9 mouse cellular contexts compared by ENCODE assay signal in the genomic region with DNA sequence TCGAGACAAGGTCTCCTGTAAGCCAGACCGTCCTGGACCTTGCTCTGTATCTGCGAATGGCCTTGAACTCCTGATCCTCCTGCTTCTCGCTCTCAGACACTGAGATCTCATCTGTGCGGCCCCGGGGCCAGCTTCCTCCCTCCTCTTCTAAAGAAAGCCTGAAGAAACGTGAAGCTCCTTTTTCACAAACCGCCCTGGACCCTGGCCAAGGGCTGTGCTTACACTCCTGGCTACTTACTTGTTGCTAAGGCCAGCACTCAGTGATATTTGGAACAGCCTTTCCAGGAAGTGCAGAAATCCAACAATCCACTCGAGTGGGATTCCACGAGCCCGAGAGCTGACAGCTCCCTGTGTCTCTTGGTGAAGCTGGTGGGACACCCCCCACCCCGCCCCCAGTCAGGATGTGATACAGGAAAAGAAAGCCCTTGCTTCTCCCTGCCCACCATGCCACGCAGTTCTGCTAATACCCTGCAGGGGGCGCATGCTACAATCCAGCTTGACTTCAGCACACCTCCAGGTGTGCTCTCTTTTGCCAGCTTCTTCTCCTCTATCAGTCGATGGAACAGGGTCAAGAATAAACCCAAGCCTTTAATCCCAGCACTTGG. TPM values are rescaled to one million over a fixed set of nuclear protein-coding genes. Genes with fewer than 3 reads are reported as not detected.
A peak's percentile ranks its signal among the peaks of the same experiment; 100 is the strongest.
DNase-seq lines count a peak whose midpoint lies in the region; ATAC-seq and TF ChIP-seq lines count a peak whose summit lies in the region.
"Had no signal": no experiment of that assay in that cellular context is flagged by ENCODE, and none has a peak within 500 bp of the region (broad histone marks: within the 10 kb centered on the region; RNA-seq: fewer than 3 reads in every experiment).

No protein-coding gene starts in this region.

- DNase-seq in midbrain, embryonic 10.5 days (ENCODE audit: low spot score): peak; percentile 46
- DNase-seq in T-cell, adult 2 months (ENCODE audit: low spot score): peak; percentile 35
- DNase-seq in embryo, embryonic 11.5 days (ENCODE audit: low read depth, low spot score): peak; percentile 22
- DNase-seq in heart, postnatal 14 days: peak; percentile 56 to 58
- DNase-seq in liver, embryonic 14.5 days (ENCODE audit: low read depth in 3 of 3, low spot score in 3 of 3): peak in 2 of 3 experiments; percentile 15 to 23
- peak; percentile 39 to 64 for DNase-seq in spleen, postnatal 10 days (ENCODE audit: low spot score in 2 of 2)
- DNase-seq in hindbrain, embryonic 14.5 days (ENCODE audit: low spot score): no peak

- H3K4me2 ChIP-seq in midbrain, embryonic 15.5 days: no peak overlapping the region
- no peak overlapping the region for H3K4me2 ChIP-seq in liver, embryonic 14.5 days (ENCODE audit: low read depth)
- no peak overlapping the region for H3K4me2 ChIP-seq in hindbrain, embryonic 14.5 days (replicated peaks)
- H3K4me2 ChIP-seq: hindbrain, embryonic 15.5 days had no signal

- no peaks in the 10 kb centered on the region for H3K27me3 ChIP-seq in midbrain, embryonic 10.5 days (ENCODE audit: low read depth, poor library complexity, severe bottlenecking)
- H3K27me3 ChIP-seq in midbrain, embryonic 15.5 days (replicated peaks): no peaks in the 10 kb centered on the region
- no peaks in the 10 kb centered on the region for H3K27me3 ChIP-seq in liver, embryonic 14.5 days (ENCODE audit: control insufficient read depth, insufficient read depth, low read length)
- H3K27me3 ChIP-seq in hindbrain, embryonic 14.5 days (ENCODE audit: control insufficient read depth, insufficient read depth, low read length): no peaks in the 10 kb centered on the region
- H3K27me3 ChIP-seq: hindbrain, embryonic 15.5 days had no signal

- TF ChIP-seq CTCF in liver, embryonic 14.5 days (IDR thresholded peaks at IDR 0.05; ENCODE audit: low read depth): peak; percentile 93

- no peak for ATAC-seq in midbrain, embryonic 15.5 days (replicated peaks)
- no peak for ATAC-seq in liver, embryonic 14.5 days (ENCODE audit: insufficient read depth)
- ATAC-seq in hindbrain, embryonic 14.5 days (ENCODE audit: low FRiP score): no peak

- no peak overlapping the region for H3K9ac ChIP-seq in midbrain, embryonic 15.5 days
- no peak overlapping the region for H3K9ac ChIP-seq in liver, embryonic 14.5 days (replicated peaks)
- H3K9ac ChIP-seq in hindbrain, embryonic 14.5 days: no peak overlapping the region
- H3K9ac ChIP-seq: hindbrain, embryonic 15.5 days had no signal

- H3K27ac ChIP-seq in midbrain, embryonic 10.5 days (replicated peaks): no peak overlapping the region
- H3K27ac ChIP-seq in midbrain, embryonic 15.5 days: no peak overlapping the region
- H3K27ac ChIP-seq in liver, embryonic 14.5 days: no peak overlapping the region
- no peak overlapping the region for H3K27ac ChIP-seq in hindbrain, embryonic 14.5 days
- H3K27ac ChIP-seq: hindbrain, embryonic 15.5 days had no signal

- intact Hi-C loops in heart, postnatal 14 days (cut with DNase I): no loop called here

- no peaks in the 10 kb centered on the region for H3K36me3 ChIP-seq in midbrain, embryonic 10.5 days
- no peaks in the 10 kb centered on the region for H3K36me3 ChIP-seq in midbrain, embryonic 15.5 days (replicated peaks)
- H3K36me3 ChIP-seq in liver, embryonic 14.5 days (replicated peaks; ENCODE audit: control insufficient read depth, insufficient read depth, low read depth): no peaks in the 10 kb centered on the region
- no peaks in the 10 kb centered on the region for H3K36me3 ChIP-seq in hindbrain, embryonic 14.5 days (replicated peaks; ENCODE audit: control insufficient read depth, insufficient read depth)
- H3K36me3 ChIP-seq: hindbrain, embryonic 15.5 days had no signal

- TF ChIP-seq EP300 in liver, embryonic 14.5 days (IDR thresholded peaks at IDR 0.05; ENCODE audit: low read depth): no peak

- no peak overlapping the region for H3K4me3 ChIP-seq in midbrain, embryonic 10.5 days
- H3K4me3 ChIP-seq in midbrain, embryonic 15.5 days: no peak overlapping the region
- no peak overlapping the region for H3K4me3 ChIP-seq in liver, embryonic 14.5 days (ENCODE audit: insufficient read depth in 1 of 2, low read depth in 2 of 2, low read length in 2 of 2)
- no peak overlapping the region for H3K4me3 ChIP-seq in hindbrain, embryonic 14.5 days (replicated peaks; ENCODE audit: low read length)
- H3K4me3 ChIP-seq: hindbrain, embryonic 15.5 days had no signal

- H3K9me3 ChIP-seq in midbrain, embryonic 10.5 days (replicated peaks): no peaks in the 10 kb centered on the region
- no peaks in the 10 kb centered on the region for H3K9me3 ChIP-seq in midbrain, embryonic 15.5 days
- H3K9me3 ChIP-seq in liver, embryonic 14.5 days (ENCODE audit: control insufficient read depth, low read length): no peaks in the 10 kb centered on the region
- peaks cover 6% of the 10 kb centered on the region; the same call in 1 of the 2 replicates for H3K9me3 ChIP-seq in hindbrain, embryonic 14.5 days (ENCODE audit: control insufficient read depth, low read length)
- H3K9me3 ChIP-seq: hindbrain, embryonic 15.5 days had no signal

- H3K4me1 ChIP-seq in midbrain, embryonic 10.5 days: no peaks in the 10 kb centered on the region
- no peaks in the 10 kb centered on the region for H3K4me1 ChIP-seq in midbrain, embryonic 15.5 days
- no peaks in the 10 kb centered on the region for H3K4me1 ChIP-seq in liver, embryonic 14.5 days (replicated peaks; ENCODE audit: control insufficient read depth in 2 of 2, insufficient read depth in 2 of 2, low read length in 1 of 2)
- no peaks in the 10 kb centered on the region for H3K4me1 ChIP-seq in hindbrain, embryonic 14.5 days (replicated peaks; ENCODE audit: control insufficient read depth, insufficient read depth, low read length)

- 43% methylated on average over 15 of the region's 15 CpGs for WGBS in midbrain, embryonic 10.5 days
- 34% methylated on average over 15 of the region's 15 CpGs for WGBS in midbrain, embryonic 15.5 days
- 23% methylated on average over 15 of the region's 15 CpGs for whole genome bisulfite sequencing in liver, embryonic 14.5 days (ENCODE audit: insufficient replicate concordance)
- 38% methylated on average over 15 of the region's 15 CpGs for WGBS in hindbrain, embryonic 14.5 days

RNA-seq across cellular contexts. Expression of a gene that starts 19.9 kb away (rescaled TPM):
- 21.8 and 25.6 TPM in 2 replicates for polyA plus RNA-seq in midbrain, embryonic 10.5 days (2016; fragmentation: Nextera tagmentation; extraction: Ambion mirVana)
- polyA plus RNA-seq in midbrain, embryonic 15.5 days (2015; fragmentation: Nextera tagmentation; extraction: Ambion mirVana): 6.0 and 7.5 TPM in 2 replicates
- total RNA-seq in heart, postnatal 14 days (2021): 1 to 10 TPM; 3.5 to 4.7 TPM
- polyA plus RNA-seq in liver, embryonic 14.5 days (2012; rRNA removed): 2.5 and 4.3 TPM in 2 replicates
- polyA plus RNA-seq in liver, embryonic 14.5 days (2014; fragmentation: Nextera tagmentation; extraction: Ambion mirVana): 8.8 and 10.3 TPM in 2 replicates
- polyA plus RNA-seq in hindbrain, embryonic 14.5 days (2014; fragmentation: Nextera tagmentation; extraction: Ambion mirVana): 7.3 and 8.3 TPM in 2 replicates
